Mouse (Mus musculus) megakaryocyte, embryonic 14.5 days (primary cell): ENCODE measurements around the gene Ocrl.

Experiments
- FLI1 ChIP-seq: IDR thresholded peaks from 2 replicates; pipeline ENCODE4 v1.6.1; 2012; ENCODE audit warnings: low read length, inconsistent platforms, mixed read lengths
- GATA1 ChIP-seq: IDR thresholded peaks from 3 replicates; pipeline ENCODE4 v1.6.1; 2012; ENCODE audit warnings: mixed read lengths, low read length, inconsistent platforms, borderline replicate concordance

GRCm38 (mm10) chrX:47880052-47880451, 32.1 kb upstream of the Ocrl start:
- TF ChIP-seq GATA1 (no peak), FLI1 (no peak)
